Mouse (Mus musculus) olfactory bulb, adult 2 months (tissue): Measurements from ENCODE around the gene Rhbg. TPM values are rescaled to one million over a fixed set of nuclear protein-coding genes. Genes with fewer than 3 reads are reported as not detected.

Experiments
- H3K27ac ChIP-seq: fragments of 200-500 bp; 2 replicates; pipeline ENCODE4 v1.5.1; 2012; ENCODE audit warnings: low read depth, low read length; ENCODE audit not compliant: insufficient read depth
- H3K4me1 ChIP-seq: fragments of 200-500 bp; 2 replicates; pipeline ENCODE4 v1.6.1; 2012; ENCODE audit warnings: low read length; ENCODE audit not compliant: control insufficient read depth, insufficient read depth
- H3K4me3 ChIP-seq: fragments of 200-500 bp; 2 replicates; pipeline ENCODE4 v1.5.1; 2012; ENCODE audit warnings: mild to moderate bottlenecking, low read depth, low read length, moderate library complexity; ENCODE audit not compliant: insufficient read depth
- CTCF ChIP-seq: fragments of 200-500 bp; IDR thresholded peaks from 2 replicates; pipeline ENCODE4 v1.5.1; 2012; ENCODE audit warnings: low read depth, mild to moderate bottlenecking, low read length, moderate library complexity; ENCODE audit not compliant: insufficient read depth
- POLR2A ChIP-seq: fragments of 200-500 bp; IDR thresholded peaks from 2 replicates; pipeline ENCODE4 v1.6.1; 2012; ENCODE audit warnings: mild to moderate bottlenecking, low read depth, low read length, moderate library complexity; ENCODE audit not compliant: insufficient read depth
- WGBS: fragments of 180-500 bp; shearing (Covaris S2); methylation state at CpG from one replicate; pipeline ENCODE4 v1.1.7; 2018; 5-methylcytosine and 5-hydroxymethylcytosine counted together
- polyA plus RNA-seq: library from polyadenylated mRNA; stranded (reverse); fragments of >200 nt; gene quantifications from 2 replicates; pipeline ENCODE4 v1.2.4, GENCODE M21; 2012; ENCODE audit warnings: low replicate concordance; ENCODE audit not compliant: missing spikeins, insufficient read depth, insufficient read length

The Rhbg gene
- polyA plus RNA-seq, 1 experiment: not detected

DNA sequence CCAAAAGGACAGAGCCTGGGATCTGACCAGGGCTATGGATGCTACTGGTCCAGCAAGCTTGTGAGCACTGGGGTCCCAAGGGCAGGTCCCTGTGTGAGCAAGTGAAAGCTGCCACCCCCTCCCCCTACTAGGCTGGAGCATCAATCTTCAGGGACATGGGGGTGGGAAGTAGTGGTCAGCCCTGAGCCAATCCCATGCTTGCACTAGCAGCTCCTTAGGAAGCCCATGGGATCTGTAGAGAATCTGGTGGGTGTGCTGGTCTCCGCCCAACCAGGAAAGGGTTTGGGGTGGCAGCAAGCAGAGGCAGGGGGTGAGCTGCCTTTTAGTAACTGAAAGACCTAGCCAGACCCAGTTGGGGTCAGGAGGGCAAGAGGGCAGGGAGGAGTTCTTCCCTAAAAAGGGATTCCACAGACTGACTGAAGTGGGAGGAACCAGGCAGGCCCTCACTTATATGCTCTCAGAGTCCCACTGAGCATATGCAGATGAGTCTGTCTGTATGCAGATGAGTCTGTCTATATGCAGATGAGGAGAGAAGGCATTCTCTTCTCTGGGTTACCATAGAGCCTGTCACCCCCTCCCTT lies 23.4 kb downstream of the Rhbg start:
- Histone ChIP-seq H3K27ac (peak overlapping the region; percentile 7; the same call in 1 of the 2 replicates), H3K4me1 (peaks cover 50% of the 10 kb centered on the region), H3K4me3 (no peak overlapping the region)
- 43% methylated on average over 1 of the region's 1 CpGs for WGBS
- TF ChIP-seq POLR2A: no peak
- TF ChIP-seq CTCF: no peak

DNA sequence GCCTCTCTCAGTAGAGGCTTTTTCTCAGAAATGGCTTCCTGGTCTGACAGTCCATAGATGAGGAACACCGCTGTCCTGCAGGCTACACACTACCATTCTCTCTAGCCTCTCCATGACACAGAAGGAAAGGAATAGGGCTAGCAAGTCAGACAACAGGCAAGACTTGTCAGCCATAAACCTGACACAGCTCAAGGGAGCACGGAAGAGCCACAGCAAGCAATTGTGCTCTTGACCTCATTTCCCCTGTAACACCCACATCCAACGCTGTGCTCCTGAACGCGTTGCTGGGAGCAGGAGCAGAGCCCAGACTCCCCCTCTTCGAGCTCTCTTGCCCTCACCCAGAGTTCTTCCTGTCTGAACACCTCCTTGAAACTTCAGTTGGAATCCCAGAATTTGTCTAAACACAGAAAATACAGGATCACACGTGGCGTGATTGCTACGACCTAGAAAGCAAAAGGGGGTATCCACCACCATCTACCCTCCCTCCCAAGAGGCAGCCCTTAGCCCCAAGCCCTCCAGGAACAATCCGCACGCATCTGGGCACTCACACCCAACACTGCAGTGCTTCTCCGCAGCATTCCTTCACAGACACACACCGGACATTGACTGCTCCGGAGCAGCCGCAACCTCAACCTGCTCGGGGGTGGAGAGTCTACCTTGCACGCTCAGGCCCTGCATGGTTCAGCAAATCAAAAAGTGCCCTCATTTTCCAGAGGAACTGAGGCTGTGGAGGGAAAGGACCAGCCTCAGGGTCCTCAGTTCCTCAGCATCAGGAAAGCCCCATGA lies 24.1 kb downstream of the Rhbg start:
- H3K4me3 ChIP-seq: no peak overlapping the region
- peak overlapping the region; percentile 7; the same call in 1 of the 2 replicates for H3K27ac ChIP-seq
- WGBS: 30% methylated on average over 17 of the region's 17 CpGs
- TF ChIP-seq POLR2A (peak; percentile 31; the same call in 1 of the 2 replicates), CTCF (no peak)
- H3K4me1 ChIP-seq: peaks cover 55% of the 10 kb centered on the region

- Histone ChIP-seq H3K27ac (no peak overlapping the region), H3K4me1 (peaks cover 64% of the 10 kb centered on the region), H3K4me3 (no peak overlapping the region)
- WGBS: 30% methylated on average over 6 of the region's 6 CpGs
- TF ChIP-seq CTCF: no peak
- TF ChIP-seq POLR2A: no peak
Measured at GRCm38 (mm10) chr3:88229526-88229925, 25.0 kb downstream of the Rhbg start.

- Histone ChIP-seq H3K4me3 (no peak overlapping the region), H3K27ac (peak overlapping the region; percentile 29; the same call in 1 of the 2 replicates), H3K4me1 (peaks cover 63% of the 10 kb centered on the region)
- TF ChIP-seq POLR2A (no peak), CTCF (no peak)
- 51% methylated on average over 4 of the region's 4 CpGs for WGBS
Measured at GRCm38 (mm10) chr3:88228906-88229305, 25.6 kb downstream of the Rhbg start.

DNA sequence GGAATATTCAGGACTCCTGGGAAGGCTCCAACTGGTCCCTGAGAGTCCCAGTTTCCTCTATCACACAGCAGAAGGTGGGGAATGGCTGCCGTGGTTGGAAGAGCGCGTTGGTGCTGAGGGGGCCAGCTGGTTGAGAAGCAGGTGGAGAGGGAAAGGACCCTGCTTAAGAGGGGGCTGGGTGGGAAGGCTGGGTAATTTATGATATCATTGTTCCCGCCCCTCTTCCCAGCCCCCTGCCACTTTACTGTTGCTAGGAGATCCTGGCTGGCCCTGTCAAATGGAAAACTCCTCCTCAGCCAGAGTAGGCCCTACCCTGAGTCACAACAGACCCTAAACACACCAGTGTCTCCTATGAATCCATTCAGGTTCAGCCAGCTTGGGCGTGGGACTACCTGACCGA lies 26.5 kb downstream of the Rhbg start:
- H3K27ac ChIP-seq: no peak overlapping the region
- peaks cover 58% of the 10 kb centered on the region for H3K4me1 ChIP-seq
- WGBS: 39% methylated on average over 6 of the region's 6 CpGs
- H3K4me3 ChIP-seq: no peak overlapping the region
- TF ChIP-seq CTCF (no peak), POLR2A (no peak)

- TF ChIP-seq POLR2A (no peak), CTCF (no peak)
- Histone ChIP-seq H3K4me1 (peaks cover 61% of the 10 kb centered on the region), H3K27ac (no peak overlapping the region), H3K4me3 (no peak overlapping the region)
- 43% methylated on average over 4 of the region's 4 CpGs for WGBS
Measured at GRCm38 (mm10) chr3:88227260-88227659, 27.2 kb downstream of the Rhbg start.

DNA sequence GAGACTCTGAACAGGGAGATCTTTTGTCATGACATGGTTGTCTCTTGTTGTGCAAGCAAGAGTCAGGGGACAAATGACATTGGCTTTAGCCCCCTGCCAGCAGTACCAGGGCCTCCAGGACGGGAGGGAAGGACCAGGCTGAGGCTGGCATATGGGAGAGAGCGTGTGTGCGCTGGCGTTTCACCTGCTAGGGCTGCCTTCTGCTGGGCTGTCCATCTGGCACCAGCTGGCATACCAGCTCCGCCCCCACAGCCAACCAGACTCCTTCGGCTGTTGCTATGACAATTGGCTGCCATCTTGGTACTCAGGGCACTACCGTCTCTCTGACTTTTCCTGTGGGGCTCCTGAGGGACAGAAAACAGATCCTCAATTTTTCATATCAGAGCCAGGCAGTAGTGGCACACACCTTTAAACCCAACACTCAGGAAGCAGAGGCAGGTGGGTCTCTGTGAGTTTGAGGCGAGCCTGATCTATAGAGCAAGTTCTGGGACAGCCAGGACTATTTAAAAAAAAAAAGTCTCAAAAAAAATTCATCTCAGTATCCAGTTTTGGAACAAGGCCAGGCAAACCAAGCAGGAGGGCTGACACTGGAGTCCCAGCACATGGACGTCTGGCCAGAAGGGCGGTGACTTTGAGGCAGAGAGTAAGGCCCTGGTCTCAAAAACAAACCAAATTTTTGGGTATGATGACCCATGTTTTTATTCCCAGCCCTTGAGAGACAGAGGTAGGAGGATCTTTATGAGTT lies 28.2 kb downstream of the Rhbg start:
- no peak for TF ChIP-seq POLR2A
- no peak for TF ChIP-seq CTCF
- H3K4me1 ChIP-seq: peaks cover 63% of the 10 kb centered on the region
- H3K4me3 ChIP-seq: no peak overlapping the region
- WGBS: 46% methylated on average over 10 of the region's 10 CpGs
- H3K27ac ChIP-seq: no peak overlapping the region

- WGBS: 60% methylated on average over 2 of the region's 2 CpGs
- H3K4me1 ChIP-seq: peaks cover 59% of the 10 kb centered on the region
Measured at GRCm38 (mm10) chr3:88224929-88225328, 29.6 kb downstream of the Rhbg start.

More at GRCm38 (mm10) chr3:88224929-88225328, 29.6 kb downstream of the Rhbg start:
- no peak for TF ChIP-seq CTCF
- no peak for TF ChIP-seq POLR2A
- Histone ChIP-seq H3K27ac (0 out of 2 replicates have a peak overlapping the region, but pooled peaks have one; percentile 9), H3K4me3 (no peak overlapping the region)
